Mouse (Mus musculus) forebrain, embryonic 16.5 days (tissue): Measurements from ENCODE around the gene Entpd5. TPM values are rescaled to one million over a fixed set of nuclear protein-coding genes. Genes with fewer than 3 reads are reported as not detected.

Experiments used
- ATAC-seq: fragments of 200-750 bp; cut with Nextera tagmentation; 2 replicates; pipeline ENCODE4 v1.8.0; 2017; ENCODE audit warnings: mild to moderate bottlenecking, moderate library complexity
- H3K27ac ChIP-seq: fragments of 300-500 bp; sonication (generic); 2 replicates; pipeline ENCODE4 v1.5.1; 2014; ENCODE audit warnings: low read length, control low read depth
- H3K27me3 ChIP-seq: fragments of 300-500 bp; sonication (generic); replicated peaks from 2 replicates; pipeline ENCODE4 v1.6.1; 2014; ENCODE audit warnings: low read length; ENCODE audit not compliant: control insufficient read depth, insufficient read depth
- H3K36me3 ChIP-seq: fragments of 300-500 bp; sonication (generic); 2 replicates; pipeline ENCODE4 v1.6.1; 2014; ENCODE audit not compliant: control insufficient read depth, insufficient read depth
- H3K4me1 ChIP-seq: fragments of 300-500 bp; sonication (generic); replicated peaks from 2 replicates; pipeline ENCODE4 v1.6.1; 2014; ENCODE audit warnings: low read length; ENCODE audit not compliant: control insufficient read depth, insufficient read depth
- H3K4me2 ChIP-seq: fragments of 300-500 bp; sonication (generic); 2 replicates; pipeline ENCODE4 v1.6.1; 2014; ENCODE audit warnings: mild to moderate bottlenecking, low read length, control low read depth
- H3K4me3 ChIP-seq: fragments of 300-500 bp; sonication (generic); replicated peaks from 2 replicates; pipeline ENCODE4 v1.5.1; 2014; ENCODE audit warnings: mild to moderate bottlenecking, low read length, control low read depth
- H3K9ac ChIP-seq: fragments of 300-500 bp; sonication (generic); replicated peaks from 2 replicates; pipeline ENCODE4 v1.6.1; 2014; ENCODE audit warnings: low read depth, low read length, control low read depth
- H3K9me3 ChIP-seq: fragments of 300-500 bp; sonication (generic); 2 replicates; pipeline ENCODE4 v1.6.1; 2016; ENCODE audit warnings: low read length; ENCODE audit not compliant: control insufficient read depth
- WGBS: fragments of 180-500 bp; shearing (Covaris S2); extraction: QIAGEN DNeasy Blood & Tissue Kit; methylation state at CpG from one replicate; pipeline ENCODE4 v1.1.7; 2014; 5-methylcytosine and 5-hydroxymethylcytosine counted together
- polyA plus RNA-seq: library from polyadenylated mRNA; unstranded; fragments of >200 nt; fragmentation: Nextera tagmentation; extraction: Ambion mirVana; gene quantifications from 2 replicates; pipeline ENCODE4 v1.2.1, GENCODE M21; 2015

Entpd5 gene
- polyA plus RNA-seq, result 10.4 and 10.6 TPM in 2 replicates

DNA sequence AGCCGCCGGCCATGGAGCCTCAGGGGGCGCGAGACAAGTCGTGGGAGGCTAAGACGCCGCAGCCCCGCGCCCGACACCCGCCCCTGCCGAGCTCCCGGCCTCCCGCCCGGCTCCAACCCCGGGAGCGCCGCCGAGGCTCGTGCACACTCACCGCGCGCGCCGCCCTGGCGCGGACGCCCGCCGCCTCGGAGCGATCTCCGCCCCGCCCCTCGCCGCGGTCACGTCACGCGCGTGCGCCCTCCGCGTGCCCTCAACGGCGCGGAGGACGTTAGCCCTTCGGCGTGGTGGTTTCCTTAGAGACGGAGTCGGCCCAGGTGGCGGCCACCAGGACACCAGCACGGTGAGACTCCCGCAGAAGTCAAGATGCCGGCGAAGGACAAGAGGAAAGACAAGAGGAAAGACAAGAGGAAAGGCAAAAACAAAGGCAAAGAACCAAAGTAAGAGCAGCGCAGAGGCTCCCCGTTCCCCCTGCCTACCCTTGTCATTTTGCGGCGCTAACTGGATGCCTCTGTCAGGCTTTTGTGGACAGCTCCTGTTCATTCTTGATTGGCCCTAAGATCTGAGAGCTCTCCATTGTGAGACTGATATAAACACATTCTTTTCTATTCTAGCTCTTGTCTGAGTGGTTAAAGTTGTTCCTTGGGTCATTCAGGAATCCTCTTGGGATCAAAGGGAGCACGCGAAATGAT is at the start of gene Entpd5, which contains the start of gene Bbof1:
TSS of gene Entpd5 (minus strand) at position 211 of the 689 bp plus-strand sequence.
TSS of gene Bbof1 (plus strand) at position 253 of the 689 bp plus-strand sequence.
- H3K4me3 ChIP-seq, result peak within 1 kb of the TSS; percentile 88
- no peaks in the 10 kb centered on the region for H3K27me3 ChIP-seq
- H3K9ac ChIP-seq, result peak within 1 kb of the TSS; percentile 92
- no peaks in the 10 kb centered on the region for H3K9me3 ChIP-seq
- peak within 1 kb of the TSS; percentile 46 for H3K27ac ChIP-seq
- WGBS, result 1% methylated on average over 60 of the region's 63 CpGs
- no peaks in the 10 kb centered on the region for H3K36me3 ChIP-seq
- peaks cover 13% of the 10 kb centered on the region for H3K4me1 ChIP-seq
- peak within 1 kb of the TSS; percentile 95 for H3K4me2 ChIP-seq
- peak; percentile 95 for ATAC-seq

DNA sequence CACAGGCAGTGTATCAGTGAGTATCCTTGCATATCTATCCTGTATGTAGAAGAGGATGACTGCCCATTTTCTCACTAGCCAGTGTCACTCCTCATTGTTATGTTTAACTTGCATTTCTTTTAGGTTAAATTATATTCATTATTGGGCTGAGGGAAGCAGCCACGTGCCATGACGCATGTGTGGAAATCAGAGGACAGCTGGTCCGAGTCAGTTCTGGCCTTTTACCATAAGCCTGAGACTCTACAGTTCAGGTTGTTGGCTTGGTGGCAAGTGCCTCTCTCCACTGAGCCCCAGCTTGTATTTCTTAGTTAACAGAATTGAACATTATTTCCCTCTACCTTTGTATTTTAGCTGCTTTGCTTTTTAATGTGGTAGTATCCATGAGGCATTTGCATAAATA is 48.1 kb upstream of the Entpd5 start:
- Histone ChIP-seq H3K9me3 (no peaks in the 10 kb centered on the region), H3K4me1 (peaks cover 11% of the 10 kb centered on the region), H3K36me3 (peaks cover 9% of the 10 kb centered on the region), H3K4me2 (no peak overlapping the region), H3K4me3 (no peak overlapping the region), H3K9ac (no peak overlapping the region), H3K27ac (no peak overlapping the region), H3K27me3 (no peaks in the 10 kb centered on the region)
- 91% methylated on average over 3 of the region's 3 CpGs for WGBS
- no peak for ATAC-seq

DNA sequence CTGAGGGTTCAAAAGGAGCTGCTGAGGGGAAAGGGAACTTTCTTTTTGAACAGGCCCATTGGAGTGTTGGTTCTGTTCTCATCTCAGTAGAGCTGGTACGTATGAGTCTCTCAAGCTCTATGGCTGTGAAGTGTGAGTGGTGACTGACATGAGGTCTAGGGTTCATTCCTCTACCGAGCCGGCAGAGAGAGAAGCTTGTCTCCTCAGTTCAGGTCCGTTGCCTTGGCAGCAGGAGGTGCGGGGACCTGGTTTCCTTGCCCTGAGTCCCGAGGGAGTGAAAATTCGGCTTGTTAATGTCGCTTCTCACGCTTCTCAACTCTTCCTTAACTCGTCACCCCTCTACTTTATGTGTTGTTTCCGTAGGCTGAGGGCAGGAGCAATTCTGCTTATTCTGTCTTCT is 43.0 kb upstream of the Entpd5 start:
- Histone ChIP-seq H3K9me3 (no peaks in the 10 kb centered on the region), H3K36me3 (peaks cover under 1% of the 10 kb centered on the region; the same call in 1 of the 2 replicates), H3K4me1 (peaks cover 21% of the 10 kb centered on the region), H3K4me2 (peak overlapping the region; percentile 69), H3K27ac (peak overlapping the region; percentile 20; the same call in 1 of the 2 replicates), H3K4me3 (peak overlapping the region; percentile 64), H3K27me3 (0 out of 2 replicates have a peak, but pooled peaks cover 5% of the 10 kb centered on the region), H3K9ac (peak overlapping the region; percentile 53)
- ATAC-seq, result no peak
- 2% methylated on average over 11 of the region's 11 CpGs for WGBS

DNA sequence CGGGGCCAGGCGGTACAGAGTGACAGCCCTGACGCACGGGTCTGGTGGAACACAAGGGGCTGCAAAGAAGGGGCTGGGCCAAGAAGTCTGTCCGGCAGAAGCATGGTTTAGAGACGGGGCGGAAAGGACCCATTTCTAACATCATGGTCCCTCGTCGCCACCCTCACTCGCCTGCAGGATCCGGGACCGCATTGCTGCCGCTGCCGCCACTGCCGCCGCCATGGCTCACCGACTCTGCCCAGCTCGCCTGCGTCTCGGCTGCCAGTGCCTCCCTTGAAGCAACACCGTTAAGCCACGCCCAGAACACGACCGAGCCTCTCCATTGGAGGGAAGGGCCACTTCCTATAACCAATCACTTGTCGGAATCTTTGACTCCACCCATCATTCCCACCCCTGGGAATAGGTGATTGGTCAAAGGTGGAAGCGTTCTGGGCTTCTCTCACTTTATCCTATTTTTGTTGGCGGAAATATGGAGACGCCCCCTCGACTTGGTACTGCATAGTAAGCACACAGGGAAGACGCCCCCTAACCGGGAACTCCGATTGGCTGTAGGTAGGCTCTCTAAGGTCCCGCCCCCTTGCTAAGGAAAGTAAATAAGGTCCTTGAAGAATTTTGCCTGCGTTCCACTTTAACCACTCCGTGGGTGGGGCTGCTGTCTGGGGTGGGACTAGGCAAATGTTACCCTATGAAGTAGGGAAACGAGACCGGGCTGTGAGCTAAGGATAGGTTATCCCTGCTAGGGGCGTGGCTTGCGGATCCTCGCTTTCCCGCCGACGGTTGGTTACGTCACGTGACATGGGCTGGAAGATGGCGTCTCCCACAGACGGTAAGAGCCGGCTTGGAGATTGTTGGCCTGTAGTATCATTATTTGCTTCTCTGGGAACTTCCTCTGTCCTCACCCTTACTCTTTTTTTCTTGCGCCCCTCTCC is 42.2 kb upstream of the Entpd5 start, which contains the start of the genes Aldh6a1 and Lin52:
TSS of gene Aldh6a1 (minus strand) at position 287 of the 929 bp plus-strand sequence.
TSS of gene Lin52 (plus strand) at position 705 of the 929 bp plus-strand sequence.
- WGBS, result under 1% methylated on average over 49 of the region's 49 CpGs
- H3K27me3 ChIP-seq, result 0 out of 2 replicates have a peak, but pooled peaks cover 5% of the 10 kb centered on the region
- peak; percentile 98 for ATAC-seq

DNA sequence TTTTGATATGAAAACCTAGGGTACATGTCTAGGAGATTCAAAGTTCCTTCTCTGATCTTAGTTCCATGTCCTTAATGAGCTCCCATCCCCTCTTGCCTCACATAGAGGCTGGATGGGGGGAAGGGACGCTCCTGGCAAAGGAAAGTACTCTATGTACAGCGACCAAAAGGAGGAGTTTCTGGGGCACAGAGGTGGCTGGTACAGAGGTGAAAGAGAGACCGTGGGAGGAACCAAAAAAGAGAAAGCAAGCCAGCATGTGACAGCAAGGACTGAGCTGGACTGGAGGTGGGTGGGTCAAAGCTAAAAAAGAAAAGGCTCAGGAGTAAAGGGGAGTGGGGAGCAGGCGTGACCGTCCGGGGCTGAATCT is 41.5 kb upstream of the Entpd5 start:
- H3K4me2 ChIP-seq, result peak overlapping the region; percentile 87
- H3K4me1 ChIP-seq, result peaks cover 21% of the 10 kb centered on the region
- no peak for ATAC-seq
- peak overlapping the region; percentile 64 for H3K4me3 ChIP-seq
- H3K27ac ChIP-seq, result peak overlapping the region; percentile 69
- H3K9me3 ChIP-seq, result no peaks in the 10 kb centered on the region
- under 1% methylated on average over 6 of the region's 6 CpGs for WGBS
- H3K9ac ChIP-seq, result peak overlapping the region; percentile 82
- H3K36me3 ChIP-seq, result no peaks in the 10 kb centered on the region
- H3K27me3 ChIP-seq, result 0 out of 2 replicates have a peak, but pooled peaks cover 5% of the 10 kb centered on the region

More for the DNA sequence above, 42.2 kb upstream of the Entpd5 start, which contains the start of the genes Aldh6a1 and Lin52:
- Histone ChIP-seq H3K9ac (peak within 1 kb of the TSS; percentile 82), H3K4me1 (peaks cover 21% of the 10 kb centered on the region), H3K4me3 (peak within 1 kb of the TSS; percentile 64), H3K4me2 (peak within 1 kb of the TSS; percentile 87), H3K9me3 (no peaks in the 10 kb centered on the region), H3K27ac (peak within 1 kb of the TSS; percentile 69), H3K36me3 (no peaks in the 10 kb centered on the region)

DNA sequence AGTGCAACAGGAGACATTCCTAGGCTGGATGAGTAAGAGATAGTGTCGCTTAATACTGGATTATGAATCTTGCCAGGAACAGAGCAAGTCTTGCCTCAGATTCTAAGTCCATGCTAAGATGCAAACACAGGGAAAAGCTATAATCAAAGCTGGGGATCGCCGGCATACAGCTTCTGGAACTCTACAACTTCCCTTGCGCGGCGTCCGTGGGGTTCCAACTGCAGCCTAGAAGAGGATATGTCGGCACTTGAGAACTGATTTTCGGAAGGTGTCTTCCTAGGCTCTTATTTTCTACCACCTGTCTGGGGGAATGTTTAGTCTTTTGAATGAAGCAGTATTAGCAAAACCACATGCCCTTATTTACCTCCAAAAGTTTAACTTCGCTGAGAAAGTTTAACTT is 41.1 kb upstream of the Entpd5 start:
- H3K36me3 ChIP-seq, result no peaks in the 10 kb centered on the region
- no peak overlapping the region for H3K9ac ChIP-seq
- WGBS, result 49% methylated on average over 10 of the region's 10 CpGs
- H3K27ac ChIP-seq, result no peak overlapping the region
- peaks cover 21% of the 10 kb centered on the region for H3K4me1 ChIP-seq
- H3K4me3 ChIP-seq, result peak overlapping the region; percentile 64
- 0 out of 2 replicates have a peak, but pooled peaks cover 5% of the 10 kb centered on the region for H3K27me3 ChIP-seq
- H3K9me3 ChIP-seq, result no peaks in the 10 kb centered on the region
- H3K4me2 ChIP-seq, result peak overlapping the region; percentile 87
- no peak for ATAC-seq

DNA sequence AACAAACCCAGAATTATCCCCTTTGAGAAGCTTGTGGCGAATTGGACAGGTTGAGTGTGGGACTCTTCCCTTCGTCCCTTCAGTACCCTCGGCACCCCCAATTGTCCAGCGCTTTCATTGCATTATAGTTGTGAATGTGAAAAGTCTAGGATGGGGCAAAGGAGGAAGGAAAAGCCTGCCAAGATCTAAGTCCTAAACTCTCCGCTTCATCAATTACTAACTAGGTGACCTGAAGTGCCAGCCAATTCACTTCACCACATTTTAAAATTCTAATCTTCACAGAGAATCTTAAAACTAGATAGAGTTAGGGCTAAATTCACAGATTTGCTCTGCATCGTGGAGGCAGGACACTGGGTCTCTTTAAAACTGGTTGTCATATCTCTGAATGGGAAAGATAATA is 39.4 kb upstream of the Entpd5 start:
- H3K9me3 ChIP-seq, result no peaks in the 10 kb centered on the region
- 0 out of 2 replicates have a peak, but pooled peaks cover 5% of the 10 kb centered on the region for H3K27me3 ChIP-seq
- H3K4me1 ChIP-seq, result peaks cover 21% of the 10 kb centered on the region
- no peak overlapping the region for H3K4me3 ChIP-seq
- no peak for ATAC-seq
- H3K9ac ChIP-seq, result no peak overlapping the region
- WGBS, result 85% methylated on average over 6 of the region's 6 CpGs
- H3K4me2 ChIP-seq, result no peak overlapping the region
- H3K27ac ChIP-seq, result no peak overlapping the region
- no peaks in the 10 kb centered on the region for H3K36me3 ChIP-seq

DNA sequence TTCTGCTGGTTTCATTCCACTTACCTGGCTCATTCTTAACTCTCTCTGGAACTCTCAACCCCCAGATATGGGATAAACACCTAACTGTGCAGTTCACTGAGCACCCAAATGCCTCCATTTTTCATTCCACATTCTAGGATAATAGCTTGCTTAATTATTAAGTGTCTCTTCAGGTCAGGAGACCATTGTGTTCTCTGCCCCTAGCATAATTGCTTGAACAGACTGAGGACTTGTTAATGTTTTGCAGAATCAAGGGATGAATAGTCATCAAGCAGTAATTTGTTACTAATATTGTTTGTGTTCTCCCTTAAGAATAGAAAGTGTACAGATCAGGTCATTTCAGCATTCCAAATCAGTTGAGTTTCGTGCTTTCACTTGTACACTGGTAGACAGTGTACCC is 38.6 kb upstream of the Entpd5 start:
- no peak for ATAC-seq
- Histone ChIP-seq H3K27ac (no peak overlapping the region), H3K9me3 (no peaks in the 10 kb centered on the region), H3K4me3 (no peak overlapping the region), H3K27me3 (0 out of 2 replicates have a peak, but pooled peaks cover 5% of the 10 kb centered on the region), H3K36me3 (no peaks in the 10 kb centered on the region), H3K4me2 (no peak overlapping the region), H3K4me1 (peaks cover 15% of the 10 kb centered on the region), H3K9ac (no peak overlapping the region)
- WGBS, result 61% methylated on average over 1 of the region's 1 CpGs

DNA sequence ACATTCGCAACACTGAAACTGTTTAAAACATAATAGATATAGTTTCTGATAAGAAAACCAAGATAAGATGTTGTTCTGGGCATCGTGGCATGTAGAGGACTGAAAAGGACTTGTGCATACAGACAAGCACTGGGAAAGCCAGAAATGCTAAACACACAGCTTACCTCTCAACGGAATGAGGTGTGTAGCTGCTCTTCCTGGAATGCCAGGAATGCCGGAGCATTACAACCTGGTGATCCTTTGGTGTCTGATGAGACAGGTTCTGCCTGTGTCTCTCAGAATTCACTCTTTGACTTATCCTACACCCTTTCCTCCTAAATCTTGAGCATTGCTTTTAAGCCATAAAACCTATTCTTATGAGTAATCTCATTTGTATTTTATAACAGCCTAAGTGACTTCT is 33.7 kb upstream of the Entpd5 start:
- no peak overlapping the region for H3K4me2 ChIP-seq
- peaks cover 4% of the 10 kb centered on the region; the same call in 1 of the 2 replicates for H3K36me3 ChIP-seq
- no peaks in the 10 kb centered on the region for H3K4me1 ChIP-seq
- H3K4me3 ChIP-seq, result no peak overlapping the region
- WGBS, result 86% methylated on average over 4 of the region's 4 CpGs
- no peak for ATAC-seq
- no peak overlapping the region for H3K27ac ChIP-seq
- H3K9ac ChIP-seq, result no peak overlapping the region
- H3K9me3 ChIP-seq, result no peaks in the 10 kb centered on the region
- H3K27me3 ChIP-seq, result 0 out of 2 replicates have a peak, but pooled peaks cover 3% of the 10 kb centered on the region
